Mouse (Mus musculus): ENCODE data around the gene Kif5c.

DNA sequence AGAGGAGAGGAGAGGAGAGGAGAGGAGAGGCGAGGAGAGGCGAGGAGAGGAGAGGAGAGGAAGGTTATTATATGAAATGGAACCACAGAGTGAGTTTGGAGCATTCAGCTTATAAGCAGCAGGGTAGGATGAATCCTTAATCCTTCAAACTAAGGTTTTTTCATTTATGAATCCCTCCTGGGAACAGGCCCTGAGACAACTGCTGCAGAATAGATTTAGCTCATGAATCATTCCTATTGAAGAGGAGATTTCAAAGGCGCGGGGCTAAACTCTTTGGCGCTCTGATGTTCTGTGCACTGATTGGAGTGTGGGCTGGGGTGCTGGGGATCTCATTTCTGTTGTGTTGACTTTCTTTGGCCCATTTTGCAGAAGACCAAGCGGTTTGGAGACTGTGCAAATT, 63.7 kb downstream of the Kif5c start:
- no peak for TF ChIP-seq CTCF (IDR thresholded peaks at IDR 0.05; ENCODE audit: extremely low read depth, insufficient read depth, low read length)
- no peak for TF ChIP-seq POLR2A (IDR thresholded peaks at IDR 0.05; ENCODE audit: extremely low read depth, insufficient read depth, low read length)

Data from cortical plate, adult 2 months (tissue).